Mouse (Mus musculus): ENCODE measurements around the gene Zmpste24. TPM values are rescaled to one million over a fixed set of nuclear protein-coding genes. Genes with fewer than 3 reads are reported as not detected.
"Not testable (repeated sequence)": the region's sequence is repeated elsewhere in the genome, so short reads cannot be mapped to it uniquely, and the experiment has no call there.

The Zmpste24 gene
- polyA plus RNA-seq, 1 experiment from 2014 or later, result 22.1 TPM

GRCm38 (mm10) chr4:121065336-121065735, 32.7 kb downstream of the Zmpste24 start:
- no peak overlapping the region for H3K27ac ChIP-seq
- H3K27me3 ChIP-seq (ENCODE audit: control insufficient read depth, insufficient read depth, low read length), result no peaks in the 10 kb centered on the region
- peaks cover 82% of the 10 kb centered on the region for H3K36me3 ChIP-seq (replicated peaks; ENCODE audit: control insufficient read depth, insufficient read depth)
- no peak overlapping the region for H3K9ac ChIP-seq
- H3K4me3 ChIP-seq (replicated peaks; ENCODE audit: low read length), result no peak overlapping the region
- no peak overlapping the region for H3K4me2 ChIP-seq (replicated peaks)
- H3K9me3 ChIP-seq (ENCODE audit: control insufficient read depth, low read length), result no peaks in the 10 kb centered on the region
- H3K4me1 ChIP-seq (replicated peaks; ENCODE audit: control insufficient read depth, insufficient read depth, low read length), result no peaks in the 10 kb centered on the region
- WGBS, result 87% methylated on average over 2 of the region's 2 CpGs
- ATAC-seq (ENCODE audit: low FRiP score) (no peak), DNase-seq (ENCODE audit: low spot score) (no peak)

- not testable (repeated sequence) for H3K27ac ChIP-seq; H3K4me1 ChIP-seq (replicated peaks; ENCODE audit: control insufficient read depth, insufficient read depth, low read length); H3K27me3 ChIP-seq (ENCODE audit: control insufficient read depth, insufficient read depth, low read length); H3K9me3 ChIP-seq (ENCODE audit: control insufficient read depth, low read length); H3K9ac ChIP-seq; ATAC-seq (ENCODE audit: low FRiP score); DNase-seq (ENCODE audit: low spot score); H3K4me3 ChIP-seq (replicated peaks; ENCODE audit: low read length); H3K4me2 ChIP-seq (replicated peaks)
- peaks cover 40% of the 10 kb centered on the region for H3K36me3 ChIP-seq (replicated peaks; ENCODE audit: control insufficient read depth, insufficient read depth)
- 92% methylated on average over 10 of the region's 10 CpGs for WGBS
These were observed 38.8 kb downstream of the Zmpste24 start for GRCm38 (mm10) chr4:121059218-121059617.

- no peak overlapping the region for H3K27ac ChIP-seq
- no peaks in the 10 kb centered on the region for H3K9me3 ChIP-seq (ENCODE audit: control insufficient read depth, low read length)
- ATAC-seq (ENCODE audit: low FRiP score) (no peak), DNase-seq (ENCODE audit: low spot score) (no peak)
- WGBS, result 69% methylated on average over 2 of the region's 2 CpGs
- 0 out of 2 replicates have a peak, but pooled peaks cover 3% of the 10 kb centered on the region for H3K27me3 ChIP-seq (ENCODE audit: control insufficient read depth, insufficient read depth, low read length)
- H3K9ac ChIP-seq, result no peak overlapping the region
- peaks cover 27% of the 10 kb centered on the region for H3K36me3 ChIP-seq (replicated peaks; ENCODE audit: control insufficient read depth, insufficient read depth)
- H3K4me1 ChIP-seq (replicated peaks; ENCODE audit: control insufficient read depth, insufficient read depth, low read length), result peaks cover 9% of the 10 kb centered on the region; the same call in 1 of the 2 replicates
- H3K4me3 ChIP-seq (replicated peaks; ENCODE audit: low read length), result no peak overlapping the region
- H3K4me2 ChIP-seq (replicated peaks), result no peak overlapping the region
These were observed 41.0 kb downstream of the Zmpste24 start for GRCm38 (mm10) chr4:121057032-121057431.

GRCm38 (mm10) chr4:121056342-121056741, 41.7 kb downstream of the Zmpste24 start:
- ATAC-seq (ENCODE audit: low FRiP score), result no peak
- Histone ChIP-seq H3K4me3 (replicated peaks; ENCODE audit: low read length) (no peak overlapping the region), H3K9me3 (ENCODE audit: control insufficient read depth, low read length) (no peaks in the 10 kb centered on the region), H3K27ac (no peak overlapping the region), H3K4me2 (replicated peaks) (no peak overlapping the region), H3K4me1 (replicated peaks; ENCODE audit: control insufficient read depth, insufficient read depth, low read length) (peaks cover 10% of the 10 kb centered on the region; the same call in 1 of the 2 replicates), H3K36me3 (replicated peaks; ENCODE audit: control insufficient read depth, insufficient read depth) (peaks cover 21% of the 10 kb centered on the region), H3K27me3 (ENCODE audit: control insufficient read depth, insufficient read depth, low read length) (0 out of 2 replicates have a peak, but pooled peaks cover 3% of the 10 kb centered on the region), H3K9ac (no peak overlapping the region)
- DNase-seq (ENCODE audit: low spot score), result no peak
- 41% methylated on average over 3 of the region's 3 CpGs for WGBS

- Histone ChIP-seq H3K9me3 (ENCODE audit: control insufficient read depth, low read length) (no peaks in the 10 kb centered on the region), H3K4me1 (replicated peaks; ENCODE audit: control insufficient read depth, insufficient read depth, low read length) (peaks cover 10% of the 10 kb centered on the region; the same call in 1 of the 2 replicates), H3K4me3 (replicated peaks; ENCODE audit: low read length) (peak overlapping the region; percentile 27), H3K36me3 (replicated peaks; ENCODE audit: control insufficient read depth, insufficient read depth) (peaks cover 4% of the 10 kb centered on the region; the same call in 1 of the 2 replicates), H3K9ac (peak overlapping the region; percentile 25; the same call in 1 of the 2 replicates), H3K27me3 (ENCODE audit: control insufficient read depth, insufficient read depth, low read length) (0 out of 2 replicates have a peak, but pooled peaks cover 3% of the 10 kb centered on the region), H3K27ac (no peak overlapping the region), H3K4me2 (replicated peaks) (peak overlapping the region; percentile 46)
- DNase-seq (ENCODE audit: low spot score) (no peak), ATAC-seq (ENCODE audit: low FRiP score) (peak; percentile 67)
- WGBS, result 9% methylated on average over 34 of the region's 35 CpGs
These were observed 45.4 kb downstream of the Zmpste24 start for GRCm38 (mm10) chr4:121052454-121053323.

GRCm38 (mm10) chr4:121051863-121052262, 46.2 kb downstream of the Zmpste24 start:
- Histone ChIP-seq H3K27me3 (ENCODE audit: control insufficient read depth, insufficient read depth, low read length) (0 out of 2 replicates have a peak, but pooled peaks cover 3% of the 10 kb centered on the region), H3K4me3 (replicated peaks; ENCODE audit: low read length) (no peak overlapping the region; the same call in 1 of the 2 replicates), H3K9ac (no peak overlapping the region), H3K4me2 (replicated peaks) (peak overlapping the region; percentile 46), H3K4me1 (replicated peaks; ENCODE audit: control insufficient read depth, insufficient read depth, low read length) (peaks cover 10% of the 10 kb centered on the region; the same call in 1 of the 2 replicates), H3K36me3 (replicated peaks; ENCODE audit: control insufficient read depth, insufficient read depth) (peaks cover 4% of the 10 kb centered on the region; the same call in 1 of the 2 replicates), H3K27ac (no peak overlapping the region), H3K9me3 (ENCODE audit: control insufficient read depth, low read length) (no peaks in the 10 kb centered on the region)
- no peak for ATAC-seq (ENCODE audit: low FRiP score)
- WGBS, result 24% methylated on average over 4 of the region's 4 CpGs
- no peak for DNase-seq (ENCODE audit: low spot score)

- no peaks in the 10 kb centered on the region for H3K36me3 ChIP-seq (replicated peaks; ENCODE audit: control insufficient read depth, insufficient read depth)
- H3K4me3 ChIP-seq (replicated peaks; ENCODE audit: low read length), result no peak overlapping the region
- WGBS, result 62% methylated on average over 3 of the region's 3 CpGs
- H3K4me1 ChIP-seq (replicated peaks; ENCODE audit: control insufficient read depth, insufficient read depth, low read length), result peaks cover 6% of the 10 kb centered on the region; the same call in 1 of the 2 replicates
- no peak for ATAC-seq (ENCODE audit: low FRiP score)
- H3K27ac ChIP-seq, result no peak overlapping the region
- H3K9ac ChIP-seq, result no peak overlapping the region
- no peaks in the 10 kb centered on the region for H3K9me3 ChIP-seq (ENCODE audit: control insufficient read depth, low read length)
- no peak for DNase-seq (ENCODE audit: low spot score)
- no peak overlapping the region for H3K4me2 ChIP-seq (replicated peaks)
- peaks cover 12% of the 10 kb centered on the region; the same call in 1 of the 2 replicates for H3K27me3 ChIP-seq (ENCODE audit: control insufficient read depth, insufficient read depth, low read length)
These were observed 55.1 kb downstream of the Zmpste24 start for GRCm38 (mm10) chr4:121042946-121043345.

- DNase-seq (ENCODE audit: low spot score) (no peak), ATAC-seq (ENCODE audit: low FRiP score) (no peak)
- Histone ChIP-seq H3K9ac (no peak overlapping the region), H3K4me1 (replicated peaks; ENCODE audit: control insufficient read depth, insufficient read depth, low read length) (peaks cover 6% of the 10 kb centered on the region; the same call in 1 of the 2 replicates), H3K4me2 (replicated peaks) (no peak overlapping the region; the same call in 1 of the 2 replicates), H3K27ac (0 out of 2 replicates have a peak overlapping the region, but pooled peaks have one; percentile 55), H3K27me3 (ENCODE audit: control insufficient read depth, insufficient read depth, low read length) (peaks cover 15% of the 10 kb centered on the region; the same call in 1 of the 2 replicates), H3K4me3 (replicated peaks; ENCODE audit: low read length) (no peak overlapping the region), H3K36me3 (replicated peaks; ENCODE audit: control insufficient read depth, insufficient read depth) (no peaks in the 10 kb centered on the region), H3K9me3 (ENCODE audit: control insufficient read depth, low read length) (no peaks in the 10 kb centered on the region)
- 55% methylated on average over 5 of the region's 5 CpGs for WGBS
These were observed 55.6 kb downstream of the Zmpste24 start for GRCm38 (mm10) chr4:121042472-121042871.

All from hindbrain, embryonic 14.5 days (tissue).